Mouse (Mus musculus): ENCODE data around the gene Dtx3l.

- TF ChIP-seq CTCF (IDR thresholded peaks at IDR 0.05; ENCODE audit: extremely low read depth, insufficient read depth, insufficient read length, insufficient replicate concordance) = no peak
- no peak for TF ChIP-seq POLR2A (IDR thresholded peaks at IDR 0.05; ENCODE audit: low read depth, low read length)
Measured at GRCm38 (mm10) chr16:35983517-35984101, 44.7 kb upstream of the Dtx3l start.
